Mouse (Mus musculus) ES-E14 (cell line): ENCODE measurements around the gene Psmb10. TPM values are rescaled to one million over a fixed set of nuclear protein-coding genes. Genes with fewer than 3 reads are reported as not detected.

Experiments
- DNase-seq: peaks from one replicate; pipeline ENCODE4 v3.0.0-alpha.2; 2013; ENCODE audit warnings: low read depth, low spot score
- H3K27ac ChIP-seq: 2 replicates; pipeline ENCODE4 v1.5.1; 2012; ENCODE audit warnings: low read depth, mild to moderate bottlenecking, low read length, moderate library complexity, mixed read lengths; ENCODE audit not compliant: poor library complexity, insufficient read depth, severe bottlenecking
- H3K36me3 ChIP-seq: 2 replicates; pipeline ENCODE4 v1.6.1; 2012; ENCODE audit warnings: mild to moderate bottlenecking, low read length, moderate library complexity, mixed read lengths; ENCODE audit not compliant: control insufficient read depth, poor library complexity, insufficient read depth, severe bottlenecking
- H3K4me1 ChIP-seq, 2 experiments: fragments of 150-350 bp in 1 of 2; sonication (generic) in 1 of 2; 2 replicates each; pipeline ENCODE4 v1.6.1; 2012; ENCODE audit warnings: low read length in 2 of 2, mild to moderate bottlenecking in 1 of 2, mixed read lengths in 1 of 2; ENCODE audit not compliant: control insufficient read depth in 2 of 2, insufficient read depth in 2 of 2, poor library complexity in 1 of 2
- H3K4me3 ChIP-seq, 2 experiments: fragments of 150-350 bp in 1 of 2; sonication (generic) in 1 of 2; 2 replicates each; pipeline ENCODE4 v1.5.1; 2012; ENCODE audit warnings: low read length in 2 of 2, low read depth in 1 of 2, mild to moderate bottlenecking in 1 of 2, mixed read lengths in 1 of 2; ENCODE audit not compliant: insufficient read depth in 1 of 2, poor library complexity in 1 of 2, severe bottlenecking in 1 of 2
- H3K9ac ChIP-seq: 2 replicates; pipeline ENCODE4 v1.6.1; 2012; ENCODE audit warnings: low read depth, mild to moderate bottlenecking, low read length, mixed read lengths; ENCODE audit not compliant: poor library complexity, insufficient read depth, severe bottlenecking
- H3K9me3 ChIP-seq: fragments of 150-350 bp; sonication (generic); 2 replicates; pipeline ENCODE4 v1.6.1; 2012; ENCODE audit warnings: low read depth, mild to moderate bottlenecking, low read length; ENCODE audit not compliant: control insufficient read depth, insufficient read depth
- CHD2 ChIP-seq: IDR thresholded peaks from 2 replicates; pipeline ENCODE4 v1.6.1; 2014; ENCODE audit warnings: mild to moderate bottlenecking, low read depth, low read length, inconsistent platforms
- HCFC1 ChIP-seq: IDR thresholded peaks from 2 replicates; pipeline ENCODE4 v1.6.1; 2012; ENCODE audit warnings: low read length, inconsistent platforms, borderline replicate concordance; ENCODE audit not compliant: insufficient read depth
- MAFK ChIP-seq: IDR thresholded peaks from 2 replicates; pipeline ENCODE4 v1.6.1; 2014; ENCODE audit warnings: mild to moderate bottlenecking, low read depth, low read length, inconsistent platforms; ENCODE audit not compliant: insufficient read depth
- ZC3H11A ChIP-seq: IDR thresholded peaks from 2 replicates; pipeline ENCODE4 v1.6.1; 2012; ENCODE audit warnings: low read depth, mild to moderate bottlenecking, inconsistent platforms, low read length, borderline replicate concordance
- ZNF384 ChIP-seq: IDR thresholded peaks from 2 replicates; pipeline ENCODE4 v1.6.1; 2012; ENCODE audit warnings: low read depth, low read length, inconsistent platforms
- in situ Hi-C, 2 experiments: fragments of 600-800 bp; cut with MboI; formaldehyde crosslinking; loops; one replicate each; pipeline ENCODE4 v1.15.1; 2025; ENCODE audit warnings: low sequenced_read_pairs in 2 of 2, inconsistent platforms in 1 of 2; ENCODE audit not compliant: unreplicated experiment in 2 of 2
- total RNA-seq: library from RNA; depleted of rRNA; stranded (reverse); fragments of 300-350 nt; gene quantifications from 2 replicates; pipeline ENCODE4 v1.2.3, GENCODE M21; 2012

The Psmb10 gene
- total RNA-seq, 1 experiment = 70.9 TPM

- H3K4me1 ChIP-seq = peaks cover 13 to 31% of the 10 kb centered on the region in 2 experiments; a peak in 3 of 4 replicates
- H3K36me3 ChIP-seq = peaks cover 22% of the 10 kb centered on the region
- no peak for DNase-seq
- no peak overlapping the region for H3K9ac ChIP-seq
- H3K9me3 ChIP-seq = no peaks in the 10 kb centered on the region
- TF ChIP-seq ZNF384 = no peak
- TF ChIP-seq ZC3H11A = no peak
- no peak for TF ChIP-seq HCFC1
- TF ChIP-seq CHD2 = no peak
- no peak for TF ChIP-seq MAFK
- no peak overlapping the region for H3K27ac ChIP-seq
- H3K4me3 ChIP-seq = no peak overlapping the region
- in situ Hi-C loops = no loop called here
Measured at GRCm38 (mm10) chr8:105959350-105959749, 21.1 kb upstream of the Psmb10 start.

- peaks cover 30% of the 10 kb centered on the region for H3K36me3 ChIP-seq
- no peak for TF ChIP-seq CHD2
- TF ChIP-seq MAFK = no peak
- TF ChIP-seq ZNF384 = no peak
- TF ChIP-seq HCFC1 = no peak
- in situ Hi-C loops = no loop called here
Measured at GRCm38 (mm10) chr8:105957813-105958212, 19.6 kb upstream of the Psmb10 start.

GRCm38 (mm10) chr8:105956556-105956955 is 18.3 kb upstream of the Psmb10 start:
- TF ChIP-seq HCFC1 (no peak), CHD2 (no peak), ZC3H11A (no peak), ZNF384 (no peak), MAFK (no peak)
- Histone ChIP-seq H3K4me1 (peaks cover 0 to 6% of the 10 kb centered on the region in 2 experiments; a peak in 1 of 4 replicates), H3K4me3 (no peak overlapping the region), H3K9me3 (no peaks in the 10 kb centered on the region), H3K27ac (no peak overlapping the region; the same call in 1 of the 2 replicates), H3K36me3 (peaks cover 36% of the 10 kb centered on the region), H3K9ac (no peak overlapping the region)
- DNase-seq = no peak
- in situ Hi-C loops = no loop called here

More at GRCm38 (mm10) chr8:105957813-105958212, 19.6 kb upstream of the Psmb10 start:
- H3K4me1 ChIP-seq = peaks cover 9 to 16% of the 10 kb centered on the region in 2 experiments; a peak in 3 of 4 replicates
- no peak overlapping the region for H3K4me3 ChIP-seq
- no peaks in the 10 kb centered on the region for H3K9me3 ChIP-seq
- no peak for DNase-seq
- H3K27ac ChIP-seq = no peak overlapping the region
- no peak overlapping the region for H3K9ac ChIP-seq

- TF ChIP-seq CHD2 (no peak), MAFK (no peak), HCFC1 (no peak), ZNF384 (no peak), ZC3H11A (no peak)
- Histone ChIP-seq H3K9ac (no peak overlapping the region), H3K4me3 (no peak overlapping the region), H3K27ac (no peak overlapping the region; the same call in 1 of the 2 replicates), H3K36me3 (peaks cover 71% of the 10 kb centered on the region), H3K9me3 (no peaks in the 10 kb centered on the region), H3K4me1 (no peaks in the 10 kb centered on the region)
- in situ Hi-C loops = no loop called here
- DNase-seq = no peak
Measured at GRCm38 (mm10) chr8:105951057-105951659, 12.9 kb upstream of the Psmb10 start.

GRCm38 (mm10) chr8:105949350-105949749 is 11.1 kb upstream of the Psmb10 start:
- H3K4me3 ChIP-seq = no peak overlapping the region
- no peak overlapping the region for H3K9ac ChIP-seq
- in situ Hi-C loops = no loop called here
- H3K9me3 ChIP-seq = no peaks in the 10 kb centered on the region
- no peak overlapping the region for H3K27ac ChIP-seq
- TF ChIP-seq MAFK (no peak), HCFC1 (no peak), ZNF384 (no peak), ZC3H11A (no peak), CHD2 (no peak)
- DNase-seq = no peak
- peaks cover 82% of the 10 kb centered on the region for H3K36me3 ChIP-seq
- H3K4me1 ChIP-seq = no peaks in the 10 kb centered on the region
